Comparison of ENCODE assay signal across 8 mouse cellular contexts in genomic region chr4:121214793-121215304, GRCm38 (mm10). TPM values are rescaled to one million over a fixed set of nuclear protein-coding genes. Genes with fewer than 3 reads are reported as not detected.
A peak's percentile ranks its signal among the peaks of the same experiment; 100 is the strongest.
DNase-seq lines count a peak whose midpoint lies in the region; ATAC-seq and TF ChIP-seq lines count a peak whose summit lies in the region.

Gene Rlf, minus strand, starts transcription at chr4:121215084.

- TF ChIP-seq POLR2A in cortical plate, adult 2 months (IDR thresholded peaks at IDR 0.05; ENCODE audit: extremely low read depth, insufficient read depth, low read length) = 0 out of 2 replicates have a peak, but pooled peaks have one; percentile 56

- H3K4me3 ChIP-seq in cortical plate, adult 2 months (ENCODE audit: insufficient read depth, low read length) = peak within 1 kb of the TSS; percentile 47
- peak within 1 kb of the TSS; percentile 98 for H3K4me3 ChIP-seq in megakaryocyte, embryonic 14.5 days (replicated peaks)

- no peaks in the 10 kb centered on the region for H3K4me1 ChIP-seq in cortical plate, adult 2 months (ENCODE audit: control insufficient read depth, insufficient read depth, low read length)
- H3K4me1 ChIP-seq in megakaryocyte, embryonic 14.5 days = peaks cover 42% of the 10 kb centered on the region

- peaks cover 11% of the 10 kb centered on the region for H3K36me3 ChIP-seq in megakaryocyte, embryonic 14.5 days (replicated peaks; ENCODE audit: low read length)

- H3K27ac ChIP-seq in cortical plate, adult 2 months (ENCODE audit: insufficient read depth, low read length) = peak within 1 kb of the TSS; percentile 67; the same call in 1 of the 2 replicates

- TF ChIP-seq CTCF in cortical plate, adult 2 months (IDR thresholded peaks at IDR 0.05; ENCODE audit: extremely low read depth, insufficient read depth, low read length) = no peak

- peaks cover 4% of the 10 kb centered on the region for H3K27me3 ChIP-seq in megakaryocyte, embryonic 14.5 days (replicated peaks)

- DNase-seq in gastrocnemius, adult 8-10 months (ENCODE audit: low spot score in 2 of 2) = peak; percentile 97 to 99
- DNase-seq in hindlimb bud, embryonic 11.5 days (ENCODE audit: extremely low spot score, low read depth, low spot score) = peak; percentile 88
- peak; percentile 97 to 99 for DNase-seq in left cerebral cortex, adult 8-10 months (ENCODE audit: low spot score in 2 of 2)
- DNase-seq in right cerebral cortex, postnatal 10 days (ENCODE audit: low spot score in 2 of 2) = peak; percentile 99 to 100
- peak; percentile 99 for DNase-seq in urinary bladder, postnatal 25 days (ENCODE audit: low spot score)

- H3K9me3 ChIP-seq in megakaryocyte, embryonic 14.5 days = no peaks in the 10 kb centered on the region

- peak; percentile 87 for ATAC-seq in activated CD4-positive, CD25-positive, alpha-beta regulatory T cell, adult 4 months

RNA-seq across cellular contexts. Expression of gene Rlf, which starts in this region (rescaled TPM):
- polyA plus RNA-seq in activated CD4-positive, CD25-positive, alpha-beta regulatory T cell, adult 4 months (2017; shearing (Covaris generic)) = 10 to 100 TPM; 13.3 to 17.6 TPM
- 14.1 and 15.4 TPM in 2 replicates for polyA plus RNA-seq in cortical plate, adult 2 months (2012; rRNA removed)
- total RNA-seq in gastrocnemius, adult 8-10 months (2022) = 1 to 10 TPM; 7.6 to 9.3 (median 8.5) TPM
- 10 to 100 TPM; 24.7 to 27.1 (median 25.8) TPM for total RNA-seq in left cerebral cortex, adult 8-10 months (2022)
- polyA plus RNA-seq in megakaryocyte, embryonic 14.5 days (2012; ENCODE audit: insufficient read depth, low replicate concordance) = 0.35 and 0.93 TPM in 2 replicates

Comparison
In these comparisons a context has a peak if more than half of its experiments do, and no peak if none do; other contexts are left out.
1. Peak in every context shown above with its lines: DNase-seq, ATAC-seq, H3K4me3 ChIP-seq and H3K27ac ChIP-seq.